Mouse (Mus musculus): ENCODE results near the gene Ndufb6.
"Not testable (repeated sequence)": the region's sequence is repeated elsewhere in the genome, so short reads cannot be mapped to it uniquely, and the experiment has no call there.

Ndufb6 gene

DNA sequence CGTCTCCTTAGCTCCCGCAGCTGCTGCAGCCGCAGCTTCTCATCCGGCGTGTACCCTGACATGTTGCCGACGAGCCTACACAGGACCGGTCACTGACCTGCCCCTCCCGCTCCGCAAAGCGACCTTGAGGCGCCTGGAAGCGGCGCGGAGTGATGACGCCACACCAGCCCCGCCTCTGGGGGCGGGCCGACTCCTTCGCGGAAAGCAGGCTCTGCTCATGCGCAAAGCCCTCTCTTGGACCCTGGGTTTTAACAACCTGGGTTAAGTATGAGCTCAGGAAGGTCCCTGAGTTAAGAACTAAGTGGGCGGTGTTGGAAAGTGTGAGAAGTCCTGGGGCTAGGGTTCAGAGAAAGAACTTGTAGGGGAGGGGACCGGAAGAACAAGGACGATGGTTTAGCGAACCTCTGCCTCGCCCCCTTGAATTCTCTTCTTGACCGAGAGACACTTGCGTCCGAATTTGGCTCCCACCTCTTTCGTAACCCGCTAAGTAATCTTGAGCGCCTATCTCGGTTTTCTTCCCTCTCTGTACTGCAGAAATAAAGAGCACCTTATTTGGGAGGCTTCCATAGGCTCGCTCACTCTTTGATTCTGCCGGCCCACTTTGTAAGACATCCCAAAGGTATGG is at the start of gene Ndufb6:
Gene Ndufb6, minus strand, starts transcription at position 146 of the 625 bp plus-strand sequence.
- DNase-seq (ENCODE audit: low spot score in 2 of 2): peak; percentile 94 to 98

DNA sequence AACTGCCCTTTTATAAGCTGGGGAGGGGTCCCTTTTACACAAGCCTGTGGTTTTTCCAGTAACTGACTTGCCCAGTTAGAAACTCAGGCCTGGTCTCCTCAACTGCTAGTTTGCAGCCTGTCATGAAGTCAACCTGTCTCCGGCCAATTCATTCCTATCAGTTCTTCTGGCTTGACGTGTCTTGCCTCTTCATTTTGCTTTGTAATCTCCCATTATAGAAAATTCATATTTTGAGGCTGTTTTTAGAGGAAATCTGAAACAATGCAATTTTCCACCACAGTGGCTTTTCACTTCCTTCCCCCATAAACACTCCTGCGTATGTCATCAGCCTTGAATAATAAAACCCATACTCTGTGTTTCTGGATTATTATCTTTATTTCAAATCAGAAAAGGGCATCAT is 47.9 kb upstream of the Ndufb6 start:
- no peak for DNase-seq (ENCODE audit: low spot score in 2 of 2)

DNA sequence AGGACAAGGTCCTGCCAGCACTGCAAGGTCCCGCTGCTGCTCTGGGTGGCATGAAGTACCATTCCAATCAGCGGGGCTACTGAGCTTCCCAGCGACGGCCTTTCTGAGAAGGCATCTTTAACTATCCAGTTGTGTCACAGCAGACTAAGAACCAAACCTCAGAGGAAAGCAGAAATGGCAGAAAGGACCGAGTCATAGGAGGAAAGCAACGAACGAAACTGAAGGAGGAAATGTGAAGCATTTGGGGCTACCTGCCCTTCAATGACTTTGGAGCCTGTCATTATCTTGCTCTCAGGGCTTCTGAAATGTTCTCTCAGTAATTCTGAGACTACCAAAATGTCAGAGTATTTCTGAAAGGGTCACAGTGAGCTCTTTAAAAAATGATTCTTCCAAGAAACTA is 45.4 kb upstream of the Ndufb6 start:
- DNase-seq (ENCODE audit: low spot score in 2 of 2): no peak

DNA sequence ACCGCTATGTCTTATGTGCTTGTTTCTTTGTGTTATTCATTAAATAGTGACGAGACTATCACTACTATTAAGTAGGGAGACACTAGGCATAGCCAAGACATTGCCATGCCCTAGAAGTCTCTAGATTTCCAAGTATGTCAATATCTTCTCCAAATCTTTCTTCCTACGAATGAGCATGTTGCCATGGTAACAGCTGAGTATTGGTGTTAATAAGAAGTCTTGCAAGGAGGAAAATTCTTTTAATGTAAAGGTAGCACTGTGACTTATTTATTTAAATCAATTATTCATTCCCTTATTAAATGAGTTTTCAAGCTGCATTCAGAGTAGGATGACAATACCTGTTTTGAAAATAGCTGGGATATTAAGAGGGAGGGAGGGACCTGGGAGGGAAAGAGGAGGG is 38.2 kb upstream of the Ndufb6 start:
- DNase-seq (ENCODE audit: low spot score in 2 of 2): no peak

DNA sequence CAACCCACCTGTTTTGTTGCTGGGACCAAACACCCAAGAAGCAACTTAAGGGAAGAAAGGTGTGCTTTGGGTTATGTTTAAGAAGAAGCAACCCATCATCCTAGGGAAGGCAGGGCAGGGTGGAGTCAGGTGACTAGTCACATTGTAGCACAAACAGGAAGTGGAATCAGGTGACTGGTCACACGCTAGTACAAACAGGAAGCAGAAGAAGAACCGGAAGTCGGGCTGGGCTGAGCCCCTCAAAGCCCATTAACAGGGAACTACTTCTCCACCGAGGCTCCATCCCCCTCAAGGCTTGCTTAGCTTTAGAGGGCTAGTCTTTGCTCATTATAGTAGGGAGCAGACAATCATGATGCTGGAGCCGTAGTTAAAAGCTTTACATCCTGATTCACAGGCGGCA is 33.8 kb upstream of the Ndufb6 start:
- no peak for DNase-seq (ENCODE audit: low spot score in 2 of 2)

DNA sequence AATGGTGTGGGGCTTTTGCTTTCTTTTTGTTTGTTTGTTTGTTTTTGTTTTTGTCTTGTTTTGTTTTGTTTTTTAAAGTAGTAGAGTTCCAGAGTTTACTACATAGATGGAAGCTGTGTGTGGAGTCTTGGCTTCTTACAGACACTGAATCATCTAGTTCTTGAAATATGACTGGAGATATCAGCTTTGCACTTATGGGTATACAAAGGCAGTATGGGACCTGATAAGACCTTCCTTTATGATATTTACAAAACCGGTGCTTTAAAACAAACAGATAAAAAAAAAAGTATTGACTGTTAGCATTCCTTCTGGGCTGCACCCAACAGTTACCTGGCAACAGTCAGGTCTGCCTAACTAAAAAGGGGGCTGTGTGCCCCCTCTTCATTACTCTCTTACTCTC is 33.0 kb upstream of the Ndufb6 start:
- no peak for DNase-seq (ENCODE audit: low spot score in 2 of 2)

DNA sequence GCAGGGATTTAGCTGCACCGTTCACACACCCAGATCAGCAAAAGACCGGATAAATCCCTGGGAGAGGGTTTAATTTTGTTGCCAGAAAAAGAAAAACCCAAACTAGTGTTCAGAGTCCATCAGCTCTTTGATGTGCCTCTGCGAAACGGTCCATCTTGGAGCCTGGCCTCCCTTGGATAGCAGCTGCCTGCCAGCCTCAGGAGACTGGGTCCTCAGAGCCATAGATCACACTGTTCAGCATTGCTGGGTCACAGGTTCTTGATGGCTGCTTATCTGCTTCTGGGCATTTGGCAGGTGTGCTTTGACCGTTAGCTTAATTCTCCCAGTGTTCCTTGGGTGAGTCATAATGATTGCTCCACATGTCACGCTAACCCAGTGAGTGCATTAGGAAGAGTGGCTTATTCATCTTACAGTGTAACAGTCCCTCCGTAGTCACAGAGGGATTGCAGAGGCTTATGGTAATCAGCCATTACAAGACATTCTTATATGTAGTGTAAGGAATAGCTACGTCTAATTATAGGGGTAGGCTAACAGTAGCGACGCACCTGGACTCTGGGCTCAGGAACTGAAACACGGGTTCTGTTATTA is 31.7 kb upstream of the Ndufb6 start:
- DNase-seq (ENCODE audit: low spot score in 2 of 2): no peak

DNA sequence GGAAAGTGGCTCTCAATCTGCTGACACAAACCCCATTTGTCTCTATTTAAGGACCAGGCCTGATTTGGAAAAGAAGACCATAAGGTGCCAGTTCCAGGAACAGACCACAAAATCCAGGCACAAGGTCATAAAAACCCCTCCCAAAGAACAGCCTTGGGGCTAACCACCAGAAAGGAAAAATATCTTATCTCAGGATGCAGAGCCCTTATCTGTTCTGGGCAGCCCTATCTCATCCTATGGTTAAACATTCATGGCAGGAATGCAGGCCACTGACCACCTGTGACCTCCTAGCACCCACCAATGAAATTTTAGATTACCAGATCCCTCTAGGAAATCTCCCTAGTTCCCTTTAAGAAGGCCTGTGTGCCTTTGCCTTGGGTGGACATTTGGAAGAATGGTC is 30.5 kb upstream of the Ndufb6 start:
- no peak for DNase-seq (ENCODE audit: low spot score in 2 of 2)

DNA sequence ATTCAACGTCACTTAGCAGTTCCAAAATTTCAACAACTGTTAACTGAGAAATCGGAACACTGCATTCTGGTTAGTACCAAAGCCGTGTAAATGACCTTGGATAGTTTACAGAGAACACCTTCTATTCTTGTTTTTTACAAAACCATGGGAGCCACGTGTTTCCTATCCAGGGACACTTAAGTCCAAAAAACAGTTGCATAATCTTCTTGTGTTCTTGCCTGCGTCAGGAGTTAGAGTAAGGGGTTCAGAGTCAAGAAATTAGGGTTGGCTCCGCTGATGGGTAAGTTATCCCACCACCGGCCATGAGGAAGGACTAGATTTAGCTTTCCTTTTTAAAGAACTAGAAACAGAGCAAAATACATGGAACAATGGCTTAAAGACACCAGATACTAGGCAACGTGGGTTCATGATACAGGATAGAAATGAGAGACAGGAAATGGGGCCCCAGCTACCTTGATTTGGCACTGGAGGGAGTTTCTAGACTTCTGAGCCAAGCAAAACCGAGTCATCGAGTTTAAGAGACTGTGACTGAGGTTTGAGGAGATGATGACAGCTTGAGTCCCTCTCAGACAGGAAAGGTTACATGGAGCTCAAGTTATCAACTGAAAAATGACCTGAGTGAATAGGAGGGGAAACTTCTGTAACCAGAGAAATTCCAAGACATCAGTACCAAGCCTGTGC is 23.4 kb upstream of the Ndufb6 start:
- no peak for DNase-seq (ENCODE audit: low spot score in 2 of 2)

DNA sequence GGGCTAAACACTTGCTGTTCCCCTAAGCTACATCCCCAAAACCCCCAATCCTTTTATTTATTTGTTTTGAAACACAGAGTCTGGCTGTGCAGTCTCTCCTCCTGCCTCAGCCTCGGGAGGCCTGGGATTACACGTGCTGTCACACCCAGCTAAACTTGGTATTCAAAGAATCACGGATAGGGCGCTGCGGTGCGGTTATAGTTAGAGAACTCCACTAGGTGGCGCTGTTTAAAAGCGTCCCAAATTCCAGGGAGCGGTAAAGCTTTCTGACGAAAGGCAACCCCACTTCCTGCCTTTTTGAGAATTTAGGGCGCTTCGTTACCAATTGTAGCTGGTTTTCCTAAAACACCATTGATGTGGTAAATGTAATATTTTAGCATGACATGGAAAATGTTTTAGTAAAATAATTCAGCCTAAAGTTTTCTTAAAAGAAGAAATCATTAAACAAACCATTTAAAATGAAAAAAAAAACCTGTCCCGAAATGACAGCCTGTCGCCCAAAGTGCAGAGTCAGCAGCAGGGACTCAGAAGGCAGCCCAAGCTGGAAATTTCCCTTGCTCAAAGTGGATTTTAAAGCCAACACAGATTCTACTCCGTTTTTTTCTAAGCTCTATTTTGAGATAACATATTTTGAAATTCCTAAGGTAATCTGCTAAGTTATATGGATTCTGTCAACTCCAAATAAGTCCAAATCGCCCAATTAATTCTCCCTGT is 22.0 kb upstream of the Ndufb6 start:
- DNase-seq (ENCODE audit: low spot score in 2 of 2): peak; percentile 49 to 67

DNA sequence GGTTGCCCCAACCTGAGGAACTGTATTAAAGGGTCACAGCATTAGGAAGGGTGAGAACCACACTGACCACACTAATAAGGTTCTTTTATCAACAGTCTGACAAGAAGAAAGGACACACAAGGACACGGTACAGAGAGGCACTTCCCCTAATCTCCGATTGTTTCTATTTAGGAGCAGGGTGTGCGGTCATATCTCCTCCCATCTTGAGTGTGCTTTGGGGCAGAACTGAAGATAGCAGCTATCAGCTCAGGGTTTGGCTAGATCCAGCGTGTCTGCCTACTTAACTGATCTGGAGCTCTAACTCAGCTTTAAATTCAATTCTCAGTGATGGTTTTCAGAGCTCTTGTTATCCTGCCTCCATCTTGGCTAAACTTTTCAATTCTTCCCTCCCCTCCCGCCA is 19.9 kb upstream of the Ndufb6 start:
- no peak for DNase-seq (ENCODE audit: low spot score in 2 of 2)

DNA sequence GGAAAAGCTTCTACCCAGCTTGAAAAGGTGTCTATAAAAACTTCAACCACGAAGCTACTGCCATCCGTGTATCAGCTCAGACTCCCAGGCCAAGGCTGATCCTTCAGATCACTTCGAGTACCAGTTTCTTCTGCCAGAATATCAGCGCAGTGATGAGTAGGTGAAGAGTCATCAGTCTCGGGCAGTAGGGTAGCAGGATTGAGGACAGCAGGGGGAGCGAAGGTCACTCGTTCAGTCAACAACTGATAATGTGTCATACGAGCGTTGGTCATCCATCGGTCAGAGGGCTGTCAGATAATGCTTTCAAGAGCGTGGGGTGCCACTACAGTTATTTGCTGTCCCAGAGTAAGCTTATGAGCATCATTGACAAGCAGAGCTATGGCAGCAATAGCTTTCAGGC is 12.3 kb upstream of the Ndufb6 start:
- DNase-seq (ENCODE audit: low spot score in 2 of 2): not testable (repeated sequence)

DNA sequence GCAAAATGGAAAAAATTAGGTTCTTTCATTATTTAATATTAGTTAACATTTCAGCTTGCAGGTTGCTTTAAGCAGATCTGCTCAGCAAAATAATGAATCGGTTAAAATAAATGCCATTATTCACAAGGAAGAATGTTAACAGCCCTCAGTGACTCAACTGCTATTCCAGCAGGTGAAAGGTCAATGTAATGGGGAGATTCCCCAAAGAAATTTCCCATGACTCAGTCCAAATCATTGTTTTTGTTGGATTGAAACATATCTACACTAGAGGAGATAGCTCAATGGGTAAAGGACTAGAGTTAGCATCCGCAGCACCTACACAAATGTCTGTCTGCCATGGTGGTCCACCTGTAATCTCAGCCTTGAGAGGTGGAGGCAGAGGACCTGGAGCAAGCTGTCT is 9.8 kb upstream of the Ndufb6 start:
- no peak for DNase-seq (ENCODE audit: low spot score in 2 of 2)

DNA sequence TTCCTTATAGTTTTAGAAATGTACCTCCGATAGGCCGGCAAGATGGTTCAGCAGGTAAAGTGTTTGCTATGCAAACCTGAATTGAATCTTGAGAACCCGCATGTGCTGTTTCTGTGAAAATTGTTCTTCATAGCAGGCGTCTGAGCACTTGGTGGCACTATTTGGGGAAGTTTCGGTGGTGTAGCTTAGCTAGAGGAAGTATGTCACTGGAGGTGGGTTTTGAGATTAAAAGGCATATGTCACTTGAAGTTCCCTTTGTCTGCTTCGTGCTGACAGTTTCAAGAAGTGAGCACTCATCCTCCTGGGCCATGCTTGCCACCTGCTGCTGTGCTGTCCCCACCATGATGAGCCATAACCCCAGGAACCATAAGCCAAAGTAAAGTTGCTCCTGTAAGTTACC is 8.2 kb upstream of the Ndufb6 start:
- DNase-seq (ENCODE audit: low spot score in 2 of 2): no peak

DNA sequence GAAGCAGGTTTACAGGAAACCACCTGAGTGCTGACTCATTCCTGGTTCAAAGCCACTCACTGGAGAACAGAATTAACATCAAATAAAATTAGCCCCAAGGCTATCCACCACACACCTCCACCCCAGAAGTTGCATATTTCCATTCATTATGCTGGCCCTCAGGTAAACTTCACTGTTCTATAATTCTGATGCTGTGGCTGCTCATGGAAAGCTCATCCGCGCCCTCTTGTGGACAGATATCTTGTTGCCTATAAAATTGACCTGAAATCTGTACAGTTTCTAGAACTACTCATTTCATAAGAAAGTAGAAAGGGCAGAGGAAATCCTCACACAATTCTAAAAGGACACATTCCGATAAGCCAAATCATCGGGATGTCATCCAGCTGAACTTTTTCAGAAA is 6.4 kb upstream of the Ndufb6 start:
- peak in 1 of 2 experiments; percentile 74 for DNase-seq (ENCODE audit: low spot score in 2 of 2)

DNA sequence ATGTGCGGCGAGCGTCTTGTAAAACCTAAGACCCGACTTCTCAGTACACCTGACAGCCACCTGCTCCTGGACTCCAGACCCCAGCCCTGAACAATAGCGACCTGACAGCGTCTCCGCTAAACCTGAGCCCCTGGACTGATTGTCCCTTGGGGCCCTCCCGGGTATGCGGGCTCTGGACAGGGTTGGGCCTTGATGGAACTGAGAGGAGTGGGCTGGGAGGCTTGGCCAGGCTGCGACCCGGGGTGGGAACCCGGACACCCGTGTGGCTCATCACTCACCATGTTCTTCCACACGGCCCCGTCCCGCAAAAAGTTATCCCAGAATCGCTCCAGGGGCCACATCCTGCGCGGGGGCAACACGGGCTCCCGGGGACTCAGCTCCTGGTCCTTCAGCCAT is 343 bp downstream of the Ndufb6 start:
- no peak for DNase-seq (ENCODE audit: low spot score in 2 of 2)

DNA sequence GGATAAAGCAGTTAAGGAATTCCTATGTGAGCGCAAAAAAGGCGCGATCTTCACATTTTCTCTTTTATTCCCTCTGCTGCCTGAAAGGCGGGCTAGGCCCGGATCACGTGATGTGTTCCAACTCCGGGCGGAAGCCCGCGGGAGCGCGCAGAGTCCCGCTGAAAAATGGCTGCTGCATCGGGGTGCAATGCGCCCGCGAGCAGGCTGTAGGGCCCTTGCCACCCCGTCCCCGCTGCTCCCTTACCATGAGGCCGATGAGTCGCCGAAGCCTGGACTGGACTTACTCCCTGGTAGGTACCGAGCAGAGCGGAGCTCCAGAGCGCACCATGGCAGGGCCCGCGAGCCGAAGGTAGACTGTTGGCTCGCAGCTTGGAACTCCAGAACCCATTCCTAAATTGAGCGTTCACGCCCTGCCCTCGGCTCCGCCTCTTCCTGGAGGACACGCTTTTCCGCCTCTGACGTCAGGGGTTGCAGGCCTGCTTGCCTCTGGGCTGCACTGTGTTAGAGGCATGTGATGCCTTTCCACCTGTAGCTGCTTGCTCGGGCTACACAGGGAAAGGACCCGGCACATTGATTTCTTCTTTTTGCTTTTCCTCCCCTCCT is 9.7 kb downstream of the Ndufb6 start, which contains the start of the genes Smim27 and Topors:
Gene Smim27, plus strand, starts transcription at position 150 of the 603 bp plus-strand sequence.
Gene Topors, minus strand, starts transcription at position 421 of the 603 bp plus-strand sequence.
- DNase-seq (ENCODE audit: low spot score in 2 of 2): peak; percentile 92 to 94

DNA sequence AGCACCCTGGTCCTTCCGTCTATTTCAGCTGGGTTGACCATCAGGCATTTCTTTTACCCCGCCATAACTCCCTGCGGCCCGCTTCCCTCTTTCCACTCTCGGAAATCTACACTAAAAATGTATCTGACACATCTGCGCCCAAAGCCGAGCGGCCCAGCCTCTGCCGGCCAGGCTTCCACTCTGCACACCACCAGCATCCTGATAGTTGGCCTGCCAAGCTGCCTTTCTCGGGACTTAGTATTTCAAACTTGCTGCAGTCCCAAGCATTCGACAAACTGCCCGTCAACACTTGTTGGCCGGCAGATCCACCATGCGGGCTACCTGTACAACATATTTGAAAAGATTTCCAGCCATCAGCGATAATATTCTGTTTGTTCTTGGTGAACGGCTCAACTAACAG is 10.4 kb downstream of the Ndufb6 start:
- peak in 1 of 2 experiments; percentile 34 for DNase-seq (ENCODE audit: low spot score in 2 of 2)

DNA sequence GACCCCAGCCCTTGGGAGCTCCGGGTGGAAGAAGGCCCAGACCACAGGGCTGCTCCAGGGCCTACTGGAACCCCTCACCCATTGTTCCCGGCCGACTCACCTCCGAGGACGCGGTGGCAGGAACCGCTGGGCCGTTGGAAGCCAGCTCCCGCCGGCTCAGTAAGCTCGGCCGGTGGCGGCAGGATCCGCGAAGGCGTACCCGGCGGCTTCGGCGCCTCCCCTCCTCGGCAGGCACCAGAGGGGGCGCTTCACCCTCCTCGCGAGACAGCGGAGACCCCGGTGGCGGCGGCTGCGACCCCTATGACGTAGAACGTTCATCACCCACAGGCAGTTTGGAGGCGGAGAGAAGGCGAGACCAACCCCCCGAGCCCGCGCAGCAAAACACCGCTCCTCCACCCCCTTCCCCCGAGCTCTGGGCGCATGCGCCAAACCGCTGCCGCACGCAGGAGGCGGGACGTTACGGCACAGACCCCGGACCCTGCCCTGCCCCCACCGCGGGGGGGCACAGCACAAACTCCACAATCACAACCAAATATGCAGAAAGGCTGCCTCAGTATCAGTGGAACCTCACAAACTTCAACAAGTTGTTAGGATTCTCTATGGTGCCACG is 10.9 kb downstream of the Ndufb6 start:
- peak; percentile 90 to 94 for DNase-seq (ENCODE audit: low spot score in 2 of 2)

DNA sequence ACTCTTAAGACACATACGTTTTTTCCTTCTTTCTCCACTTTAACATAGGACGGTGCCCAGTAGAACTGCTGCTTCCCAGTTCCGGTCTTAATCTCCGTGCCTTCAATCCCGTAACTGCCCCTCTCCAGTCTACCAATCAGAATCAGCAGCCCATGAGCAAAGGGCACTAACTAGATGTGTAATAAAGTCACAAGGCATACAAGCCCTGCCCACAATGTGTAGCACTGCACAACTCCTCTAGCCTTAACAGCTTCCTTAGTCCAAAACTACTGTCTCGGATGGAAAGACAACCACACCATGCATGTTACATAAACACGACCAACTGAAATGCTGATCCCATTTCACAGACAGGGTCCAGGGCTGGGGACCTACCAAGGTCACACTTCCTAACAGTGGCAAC is 11.5 kb downstream of the Ndufb6 start:
- DNase-seq (ENCODE audit: low spot score in 2 of 2): no peak

DNA sequence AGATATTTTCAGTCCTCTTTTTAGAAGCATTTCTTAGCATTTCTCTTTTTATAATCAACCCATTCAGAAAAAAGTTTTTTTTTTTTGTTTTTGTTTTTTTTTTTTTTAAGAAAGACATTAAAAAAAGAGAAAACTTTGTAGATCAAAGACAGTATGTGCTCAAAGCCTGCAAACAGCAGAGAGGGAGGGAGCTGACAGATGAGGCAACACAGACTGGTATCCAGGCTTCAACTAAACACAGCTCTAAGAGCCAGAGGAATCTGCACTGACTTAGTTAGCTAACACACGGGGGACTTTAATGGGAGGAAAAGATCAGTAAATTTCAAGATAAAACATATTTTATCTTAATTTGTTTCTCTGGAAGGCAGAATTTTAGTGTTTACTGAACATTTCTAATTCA is 14.9 kb downstream of the Ndufb6 start:
- DNase-seq (ENCODE audit: low spot score in 2 of 2): no peak
